Mouse (Mus musculus): ENCODE data around the gene Ammecr1.

DNA sequence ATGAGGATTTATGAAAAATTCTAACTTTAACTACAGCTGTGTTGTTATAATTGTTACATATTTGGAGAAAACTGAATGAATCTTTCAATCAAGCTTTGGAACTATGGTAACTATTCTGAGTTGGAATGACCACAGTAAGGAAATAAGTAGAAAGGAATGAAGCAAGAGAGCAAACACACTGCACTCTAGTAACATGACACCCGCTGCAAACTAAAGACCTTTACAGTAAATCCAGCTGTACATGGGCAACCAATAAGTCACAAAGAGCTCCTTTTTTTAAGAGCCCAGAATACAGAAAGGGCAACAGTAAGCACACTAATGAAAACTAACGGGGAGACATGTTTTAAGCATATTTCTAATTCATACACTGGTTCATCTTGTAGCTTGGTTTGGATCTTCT lies 71.2 kb downstream of the Ammecr1 start:
- TF ChIP-seq CTCF (IDR thresholded peaks at IDR 0.05; ENCODE audit: extremely low read depth, insufficient read depth, low read length) (no peak), POLR2A (IDR thresholded peaks at IDR 0.05; ENCODE audit: extremely low read depth, insufficient read depth, low read length) (no peak)
